Mouse (Mus musculus) gastrocnemius, postnatal 36 days (tissue): ENCODE measurements around the gene Gm47995. TPM values are rescaled to one million over a fixed set of nuclear protein-coding genes. Genes with fewer than 3 reads are reported as not detected.
"Not testable (repeated sequence)": the region's sequence is repeated elsewhere in the genome, so short reads cannot be mapped to it uniquely, and the experiment has no call there.

Source experiments
- DNase-seq, 2 experiments: peaks; one replicate each; pipeline ENCODE4 v3.0.0; 2022
- intact Hi-C: fragments of 180-260 bp; cut with DNase I; formaldehyde crosslinking; loops from one replicate; pipeline ENCODE4 v1.15.1; 2025
- long read RNA-seq, 2 experiments: library from polyadenylated mRNA; stranded (forward); transcript quantifications; one replicate each; pipeline ENCODE4 v2.0.0; 2021
- total RNA-seq, 2 experiments: library from RNA; stranded (reverse); gene quantifications; 2 replicates each; pipeline ENCODE4 v1.2.3; 2021

Gene Gm47995
- under 1 TPM in 1 of 2 experiments, not detected in 1; 0.69 TPM for total RNA-seq
- long read RNA-seq, experiment 1, result 0 reads
- long read RNA-seq, experiment 2, result 0 reads

GRCm38 (mm10) chr1:151198120-151198519 is at the start of gene Gm47995:
Gm47995 (plus strand) TSS chr1:151198448.
- intact Hi-C loops, DNase-seq: not testable (repeated sequence)

- intact Hi-C loops, result no loop called here
- DNase-seq, result no peak
Measured at GRCm38 (mm10) chr1:151150211-151150610, 48.0 kb upstream of the Gm47995 start.

- intact Hi-C loops, result no loop called here
- DNase-seq, result no peak
Measured at GRCm38 (mm10) chr1:151151089-151151488, 47.2 kb upstream of the Gm47995 start.

GRCm38 (mm10) chr1:151153056-151153652 is 45.1 kb upstream of the Gm47995 start:
- DNase-seq, result no peak
- intact Hi-C loops, result no loop called here

- intact Hi-C loops, DNase-seq: not testable (repeated sequence)
Measured at GRCm38 (mm10) chr1:151154131-151154530, 44.1 kb upstream of the Gm47995 start.

GRCm38 (mm10) chr1:151156129-151156528 is 42.1 kb upstream of the Gm47995 start:
- intact Hi-C loops, result no loop called here
- no peak for DNase-seq

- DNase-seq, result no peak
- intact Hi-C loops, result no loop called here
Measured at GRCm38 (mm10) chr1:151156777-151157632, 41.2 kb upstream of the Gm47995 start.

GRCm38 (mm10) chr1:151157963-151158856 is 40.0 kb upstream of the Gm47995 start:
- DNase-seq, result no peak
- intact Hi-C loops, result no loop called here

- no peak for DNase-seq
- intact Hi-C loops, result no loop called here
Measured at GRCm38 (mm10) chr1:151158857-151159510, 39.3 kb upstream of the Gm47995 start.

- intact Hi-C loops, result no loop called here
- no peak for DNase-seq
Measured at GRCm38 (mm10) chr1:151166031-151166430, 32.2 kb upstream of the Gm47995 start.

GRCm38 (mm10) chr1:151167297-151168047 is 30.8 kb upstream of the Gm47995 start:
- intact Hi-C loops, result no loop called here

GRCm38 (mm10) chr1:151168637-151169036 is 29.6 kb upstream of the Gm47995 start:
- intact Hi-C loops, result no loop called here
- DNase-seq, result no peak

More at GRCm38 (mm10) chr1:151167297-151168047, 30.8 kb upstream of the Gm47995 start:
- no peak for DNase-seq

GRCm38 (mm10) chr1:151171572-151172461 is 26.4 kb upstream of the Gm47995 start:
- no peak for DNase-seq
- intact Hi-C loops, result no loop called here

GRCm38 (mm10) chr1:151177030-151177936 is 21.0 kb upstream of the Gm47995 start:
- intact Hi-C loops, result no loop called here
- DNase-seq, result no peak

GRCm38 (mm10) chr1:151177937-151178271 is 20.3 kb upstream of the Gm47995 start:
- no peak for DNase-seq
- intact Hi-C loops, result no loop called here

- no peak for DNase-seq
- intact Hi-C loops, result no loop called here
Measured at GRCm38 (mm10) chr1:151178505-151179083, 19.7 kb upstream of the Gm47995 start.

GRCm38 (mm10) chr1:151180167-151180566 is 18.1 kb upstream of the Gm47995 start:
- intact Hi-C loops, result no loop called here
- DNase-seq, result no peak
